Mouse (Mus musculus): ENCODE results near the gene Slc47a1. TPM values are rescaled to one million over a fixed set of nuclear protein-coding genes. Genes with fewer than 3 reads are reported as not detected.

Slc47a1 gene
- 4.0 TPM for polyA plus RNA-seq (2014; fragmentation: Illumina TruSeq; extraction: RNeasy Lipid Tissue Mini Kit (QIAGEN cat#74804))

DNA sequence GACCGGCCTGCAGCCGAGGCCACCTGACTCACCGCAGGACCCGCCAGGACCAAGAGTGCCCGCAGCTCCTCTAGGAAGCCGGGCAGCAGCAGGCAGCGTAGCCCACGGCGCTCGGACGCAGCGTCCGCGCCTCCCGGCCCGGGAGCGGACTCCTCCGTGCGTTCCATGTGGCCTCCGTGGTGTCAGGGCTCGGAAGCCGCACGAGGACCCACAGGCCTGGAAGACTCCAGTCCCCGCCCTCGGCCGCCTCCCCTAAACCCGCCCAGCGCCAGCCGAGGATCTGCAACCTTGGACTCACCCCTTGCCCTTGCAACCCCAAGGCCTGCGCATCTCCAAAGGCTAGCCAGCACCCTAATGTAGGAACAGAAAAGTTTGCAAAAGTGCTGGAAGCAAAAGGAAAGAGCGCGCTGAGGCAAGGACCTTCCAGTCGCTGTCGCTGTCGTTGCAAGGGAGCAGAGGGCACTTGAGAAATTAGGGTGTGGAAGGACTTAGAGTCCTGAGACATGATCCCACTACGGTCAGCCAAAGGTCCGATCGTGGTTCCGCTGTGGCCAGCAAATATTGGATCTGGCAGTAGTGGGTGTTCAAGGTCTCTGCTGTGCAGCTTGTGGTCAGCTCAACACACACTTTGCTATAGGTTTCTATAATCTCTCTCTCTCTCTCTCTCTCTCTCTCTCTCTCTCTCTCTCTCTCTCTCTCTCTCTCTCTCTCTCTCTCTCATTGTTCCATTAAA lies at the start of gene Slc47a1:
Gene Slc47a1 (minus strand): TSS at position 465 of the 733 bp plus-strand sequence.

DNA sequence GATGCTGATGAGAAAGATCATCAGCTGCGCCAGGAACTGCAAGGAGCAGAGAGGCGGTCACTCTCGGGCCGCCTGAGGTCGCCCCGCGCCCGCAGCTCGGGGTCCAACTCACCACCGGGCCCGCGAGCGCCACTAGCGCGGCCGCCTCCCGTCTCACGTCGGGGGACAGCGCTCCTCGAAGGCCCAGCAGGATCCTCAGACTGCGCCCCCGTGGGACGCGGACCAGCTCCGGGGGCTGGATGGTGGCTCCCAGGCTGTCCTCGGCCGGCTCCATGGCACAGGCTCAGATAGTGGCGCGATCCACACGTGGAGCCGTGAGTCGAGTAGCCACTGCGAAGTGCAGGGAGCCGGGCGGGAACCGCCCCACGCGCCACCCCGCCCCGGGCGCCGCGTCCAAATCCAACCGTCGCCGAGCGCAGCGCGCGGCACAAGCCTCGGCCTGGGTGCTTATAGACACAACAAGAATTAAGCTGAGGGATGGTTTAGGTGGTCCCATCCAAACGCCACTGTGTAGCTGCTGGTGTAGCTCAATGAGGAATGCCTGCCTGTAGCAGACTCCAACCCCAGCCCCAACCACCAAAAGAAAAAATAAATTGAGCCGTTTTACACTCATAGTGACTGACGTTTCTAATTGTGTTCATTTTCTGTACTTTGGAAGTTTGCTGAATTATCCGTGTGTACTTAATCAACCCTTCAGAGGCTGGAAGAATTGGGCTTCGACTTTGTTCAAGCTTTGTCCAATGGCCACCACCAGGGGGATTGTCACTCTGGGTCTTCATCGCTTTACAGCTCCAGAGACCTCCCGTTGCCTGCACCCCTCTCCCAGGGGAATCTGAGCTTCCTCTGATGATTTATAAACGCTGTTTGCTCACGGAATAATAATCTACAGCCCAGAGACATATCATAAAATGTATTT lies 35.4 kb downstream of the Slc47a1 start, which contains the start of gene Slc47a2:
Gene Slc47a2 (minus strand): TSS at position 356 of the 916 bp plus-strand sequence.

Other genes starting within 250 kb of the Slc47a1 start
- 45.9 TPM for gene Usp22, start 203.3 kb downstream of the Slc47a1 start, polyA plus RNA-seq (2014; fragmentation: Illumina TruSeq; extraction: RNeasy Lipid Tissue Mini Kit (QIAGEN cat#74804))
- 0.26 TPM for gene Aldh3a1, start 170.8 kb downstream of the Slc47a1 start, polyA plus RNA-seq (2014; fragmentation: Illumina TruSeq; extraction: RNeasy Lipid Tissue Mini Kit (QIAGEN cat#74804))
- 76.1 TPM for gene Aldh3a2, start 110.9 kb downstream of the Slc47a1 start, polyA plus RNA-seq (2014; fragmentation: Illumina TruSeq; extraction: RNeasy Lipid Tissue Mini Kit (QIAGEN cat#74804))
- gene Slc47a2, start 35.5 kb downstream of the Slc47a1 start, polyA plus RNA-seq (2014; fragmentation: Illumina TruSeq; extraction: RNeasy Lipid Tissue Mini Kit (QIAGEN cat#74804)): 0.17 TPM
- not detected for gene Rnf112, start 75.8 kb upstream of the Slc47a1 start, polyA plus RNA-seq (2014; fragmentation: Illumina TruSeq; extraction: RNeasy Lipid Tissue Mini Kit (QIAGEN cat#74804))
- gene Mfap4, start 107.1 kb upstream of the Slc47a1 start, polyA plus RNA-seq (2014; fragmentation: Illumina TruSeq; extraction: RNeasy Lipid Tissue Mini Kit (QIAGEN cat#74804)): 5.9 TPM
- gene Mapk7, start 116.1 kb upstream of the Slc47a1 start, polyA plus RNA-seq (2014; fragmentation: Illumina TruSeq; extraction: RNeasy Lipid Tissue Mini Kit (QIAGEN cat#74804)): 1.6 TPM
- not detected for gene B9d1, start 126.8 kb upstream of the Slc47a1 start, polyA plus RNA-seq (2014; fragmentation: Illumina TruSeq; extraction: RNeasy Lipid Tissue Mini Kit (QIAGEN cat#74804))
- gene Epn2, start 201.3 kb upstream of the Slc47a1 start, polyA plus RNA-seq (2014; fragmentation: Illumina TruSeq; extraction: RNeasy Lipid Tissue Mini Kit (QIAGEN cat#74804)): 51.6 TPM